ENCODE assay signal across 9 mouse cellular contexts in genomic region chr16:21818132-21818531, GRCm38 (mm10). TPM values are rescaled to one million over a fixed set of nuclear protein-coding genes. Genes with fewer than 3 reads are reported as not detected.
DNase-seq lines count a peak whose midpoint lies in the region; ATAC-seq and TF ChIP-seq lines count a peak whose summit lies in the region.
"Had no signal": no experiment of that assay in that cellular context is flagged by ENCODE, and none has a peak within 500 bp of the region (broad histone marks: within the 10 kb centered on the region; RNA-seq: fewer than 3 reads in every experiment).

No protein-coding gene starts in this region.

- H3K4me2 ChIP-seq in heart, embryonic 16.5 days (ENCODE audit: low read depth, low read length) = peak overlapping the region; percentile 27; the same call in 1 of the 2 replicates
- H3K4me2 ChIP-seq in liver, embryonic 14.5 days (ENCODE audit: low read depth) = peak overlapping the region; percentile 28
- no peak overlapping the region for H3K4me2 ChIP-seq in forebrain, embryonic 13.5 days
- H3K4me2 ChIP-seq: limb, embryonic 15.5 days had no signal

- H3K4me3 ChIP-seq in heart, embryonic 16.5 days (ENCODE audit: low read length) = no peak overlapping the region
- no peak overlapping the region for H3K4me3 ChIP-seq in liver, embryonic 14.5 days (ENCODE audit: insufficient read depth in 1 of 2, low read depth in 2 of 2, low read length in 2 of 2)
- H3K4me3 ChIP-seq in midbrain, embryonic 10.5 days = no peak overlapping the region
- H3K4me3 ChIP-seq in forebrain, embryonic 13.5 days = no peak overlapping the region
- H3K4me3 ChIP-seq: limb, embryonic 15.5 days had no signal

- intact Hi-C loops in left cerebral cortex, postnatal 14 days (cut with DNase I) = no loop called here

- no peaks in the 10 kb centered on the region for H3K9me3 ChIP-seq in heart, embryonic 16.5 days (replicated peaks; ENCODE audit: control insufficient read depth, low read length)
- no peaks in the 10 kb centered on the region for H3K9me3 ChIP-seq in liver, embryonic 14.5 days (ENCODE audit: control insufficient read depth, low read length)
- H3K9me3 ChIP-seq in midbrain, embryonic 10.5 days (replicated peaks) = no peaks in the 10 kb centered on the region
- H3K9me3 ChIP-seq in forebrain, embryonic 13.5 days (replicated peaks) = no peaks in the 10 kb centered on the region
- H3K9me3 ChIP-seq: limb, embryonic 15.5 days had no signal

- TF ChIP-seq CTCF in liver, embryonic 14.5 days (IDR thresholded peaks at IDR 0.05; ENCODE audit: low read depth) = no peak

- H3K4me1 ChIP-seq in heart, embryonic 16.5 days (ENCODE audit: control insufficient read depth, insufficient read depth, low read length) = peaks cover 3% of the 10 kb centered on the region; the same call in 1 of the 2 replicates
- H3K4me1 ChIP-seq in liver, embryonic 14.5 days (replicated peaks; ENCODE audit: control insufficient read depth in 2 of 2, insufficient read depth in 2 of 2, low read length in 1 of 2) = peaks cover 0 to 20% of the 10 kb centered on the region in 2 experiments; a peak in 3 of 4 replicates
- 0 out of 2 replicates have a peak, but pooled peaks cover 6% of the 10 kb centered on the region for H3K4me1 ChIP-seq in midbrain, embryonic 10.5 days
- no peaks in the 10 kb centered on the region for H3K4me1 ChIP-seq in forebrain, embryonic 13.5 days
- H3K4me1 ChIP-seq: limb, embryonic 15.5 days had no signal

- TF ChIP-seq EP300 in liver, embryonic 14.5 days (IDR thresholded peaks at IDR 0.05; ENCODE audit: low read depth) = no peak

- no peak overlapping the region for H3K27ac ChIP-seq in heart, embryonic 16.5 days (ENCODE audit: low read length)
- H3K27ac ChIP-seq in liver, embryonic 14.5 days = no peak overlapping the region
- H3K27ac ChIP-seq in midbrain, embryonic 10.5 days (replicated peaks) = no peak overlapping the region
- H3K27ac ChIP-seq in forebrain, embryonic 13.5 days = no peak overlapping the region
- H3K27ac ChIP-seq: limb, embryonic 15.5 days had no signal

- 45% methylated on average over 9 of the region's 9 CpGs for WGBS in heart, embryonic 16.5 days
- WGBS in liver, embryonic 14.5 days (ENCODE audit: insufficient replicate concordance) = 19% methylated on average over 9 of the region's 9 CpGs
- WGBS in midbrain, embryonic 10.5 days = 52% methylated on average over 9 of the region's 9 CpGs
- WGBS in forebrain, embryonic 13.5 days = 50% methylated on average over 9 of the region's 9 CpGs

- no peak overlapping the region for H3K9ac ChIP-seq in heart, embryonic 16.5 days (ENCODE audit: low read length)
- no peak overlapping the region for H3K9ac ChIP-seq in liver, embryonic 14.5 days (replicated peaks)
- no peak overlapping the region for H3K9ac ChIP-seq in forebrain, embryonic 13.5 days
- H3K9ac ChIP-seq: limb, embryonic 15.5 days had no signal

- no peak for ATAC-seq in heart, embryonic 16.5 days (replicated peaks; ENCODE audit: extremely low read depth, insufficient read depth, low FRiP score)
- peak; percentile 34; the same call in 1 of the 2 replicates for ATAC-seq in liver, embryonic 14.5 days (ENCODE audit: insufficient read depth)
- ATAC-seq in forebrain, embryonic 13.5 days = no peak

- no peaks in the 10 kb centered on the region for H3K27me3 ChIP-seq in heart, embryonic 16.5 days (ENCODE audit: control insufficient read depth, insufficient read depth, low read length)
- H3K27me3 ChIP-seq in liver, embryonic 14.5 days (ENCODE audit: control insufficient read depth, insufficient read depth, low read length) = no peaks in the 10 kb centered on the region
- no peaks in the 10 kb centered on the region for H3K27me3 ChIP-seq in midbrain, embryonic 10.5 days (ENCODE audit: low read depth, poor library complexity, severe bottlenecking)
- no peaks in the 10 kb centered on the region for H3K27me3 ChIP-seq in forebrain, embryonic 13.5 days
- H3K27me3 ChIP-seq: limb, embryonic 15.5 days had no signal

- H3K36me3 ChIP-seq in heart, embryonic 16.5 days (ENCODE audit: control insufficient read depth, insufficient read depth) = no peaks in the 10 kb centered on the region
- H3K36me3 ChIP-seq in liver, embryonic 14.5 days (replicated peaks; ENCODE audit: control insufficient read depth, insufficient read depth, low read depth) = no peaks in the 10 kb centered on the region
- peaks cover 4% of the 10 kb centered on the region; the same call in 1 of the 2 replicates for H3K36me3 ChIP-seq in midbrain, embryonic 10.5 days
- H3K36me3 ChIP-seq in forebrain, embryonic 13.5 days (ENCODE audit: poor library complexity, severe bottlenecking) = no peaks in the 10 kb centered on the region
- H3K36me3 ChIP-seq: limb, embryonic 15.5 days had no signal

- peak; percentile 63 for DNase-seq in thymus, postnatal 4 days
- DNase-seq in thymus, adult 18-20 months = no peak
- peak in 1 of 3 experiments; percentile 32 for DNase-seq in liver, embryonic 14.5 days (ENCODE audit: low read depth in 3 of 3, low spot score in 3 of 3)
- no peak for DNase-seq in midbrain, embryonic 10.5 days (ENCODE audit: low spot score)
- DNase-seq in MN1 (ENCODE audit: low spot score) = no peak
- DNase-seq in left cerebral cortex, postnatal 14 days (ENCODE audit: low spot score in 2 of 2) = no peak

RNA-seq across cellular contexts. Expression of gene Map3k13, which starts 24.0 kb away (rescaled TPM):
- polyA plus RNA-seq in heart, embryonic 16.5 days (2015; fragmentation: Nextera tagmentation; extraction: Ambion mirVana) = 0.62 and 0.76 TPM in 2 replicates
- polyA plus RNA-seq in liver, embryonic 14.5 days (2012; rRNA removed) = 0.50 and 0.61 TPM in 2 replicates
- 0.30 and 0.38 TPM in 2 replicates for polyA plus RNA-seq in liver, embryonic 14.5 days (2014; fragmentation: Nextera tagmentation; extraction: Ambion mirVana)
- 2.1 and 4.2 TPM in 2 replicates for polyA plus RNA-seq in midbrain, embryonic 10.5 days (2016; fragmentation: Nextera tagmentation; extraction: Ambion mirVana)
- total RNA-seq in left cerebral cortex, postnatal 14 days (2021) = 10 to 100 TPM; 13.0 to 13.5 TPM
- polyA plus RNA-seq in forebrain, embryonic 13.5 days (2015; fragmentation: Nextera tagmentation; extraction: Ambion mirVana) = 4.3 and 4.5 TPM in 2 replicates

RNA-seq across cellular contexts. Expression of gene Ehhadh, which starts 30.5 kb away (rescaled TPM):
- polyA plus RNA-seq in heart, embryonic 16.5 days (2015; fragmentation: Nextera tagmentation; extraction: Ambion mirVana) = 3.0 and 3.6 TPM in 2 replicates
- 6.1 and 7.7 TPM in 2 replicates for polyA plus RNA-seq in liver, embryonic 14.5 days (2012; rRNA removed)
- polyA plus RNA-seq in liver, embryonic 14.5 days (2014; fragmentation: Nextera tagmentation; extraction: Ambion mirVana) = 8.1 and 8.2 TPM in 2 replicates
- 2.4 and 2.5 TPM in 2 replicates for polyA plus RNA-seq in midbrain, embryonic 10.5 days (2016; fragmentation: Nextera tagmentation; extraction: Ambion mirVana)
- 1 to 10 TPM; 1.3 to 1.4 TPM for total RNA-seq in left cerebral cortex, postnatal 14 days (2021)
- 0.59 and 0.61 TPM in 2 replicates for polyA plus RNA-seq in forebrain, embryonic 13.5 days (2015; fragmentation: Nextera tagmentation; extraction: Ambion mirVana)
